Mouse (Mus musculus) hindbrain, embryonic 14.5 days (tissue): Measurements from ENCODE around the gene Tollip. TPM values are rescaled to one million over a fixed set of nuclear protein-coding genes. Genes with fewer than 3 reads are reported as not detected.
A peak's percentile ranks its signal among the peaks of the same experiment; 100 is the strongest.
"Not testable (repeated sequence)": the region's sequence is repeated elsewhere in the genome, so short reads cannot be mapped to it uniquely, and the experiment has no call there.

Experiments
- ATAC-seq: fragments of 200-750 bp; cut with Nextera tagmentation; 2 replicates; pipeline ENCODE4 v1.8.0; 2017; ENCODE audit warnings: moderate number of reproducible peaks, mild to moderate bottlenecking, moderate TSS enrichment, moderate library complexity; ENCODE audit not compliant: low FRiP score
- DNase-seq: peaks from one replicate; pipeline ENCODE4 v3.0.0-alpha.2; 2015; ENCODE audit warnings: low spot score
- H3K27ac ChIP-seq: fragments of 300-500 bp; sonication (generic); 2 replicates; pipeline ENCODE4 v1.5.1; 2014; ENCODE audit warnings: mild to moderate bottlenecking, moderate library complexity
- H3K27me3 ChIP-seq: fragments of 300-500 bp; sonication (generic); 2 replicates; pipeline ENCODE4 v1.6.1; 2014; ENCODE audit warnings: mild to moderate bottlenecking, low read length, mixed read lengths; ENCODE audit not compliant: control insufficient read depth, insufficient read depth
- H3K36me3 ChIP-seq: fragments of 300-500 bp; sonication (generic); replicated peaks from 2 replicates; pipeline ENCODE4 v1.6.1; 2014; ENCODE audit not compliant: control insufficient read depth, insufficient read depth
- H3K4me1 ChIP-seq: fragments of 300-500 bp; sonication (generic); replicated peaks from 2 replicates; pipeline ENCODE4 v1.6.1; 2014; ENCODE audit warnings: antibody characterized with exemption, low read length, mixed read lengths; ENCODE audit not compliant: control insufficient read depth, insufficient read depth
- H3K4me2 ChIP-seq: fragments of 300-500 bp; sonication (generic); replicated peaks from 2 replicates; pipeline ENCODE4 v1.6.1; 2014; ENCODE audit warnings: mild to moderate bottlenecking, moderate library complexity
- H3K4me3 ChIP-seq: fragments of 300-500 bp; sonication (generic); replicated peaks from 2 replicates; pipeline ENCODE4 v1.5.1; 2014; ENCODE audit warnings: mild to moderate bottlenecking, low read length
- H3K9ac ChIP-seq: fragments of 300-500 bp; sonication (generic); 2 replicates; pipeline ENCODE4 v1.6.1; 2014
- H3K9me3 ChIP-seq: fragments of 300-500 bp; sonication (generic); 2 replicates; pipeline ENCODE4 v1.6.1; 2016; ENCODE audit warnings: low read length; ENCODE audit not compliant: control insufficient read depth
- WGBS: fragments of 180-500 bp; shearing (Covaris S2); extraction: QIAGEN DNeasy Blood & Tissue Kit; methylation state at CpG from one replicate; pipeline ENCODE4 v1.1.7; 2014; 5-methylcytosine and 5-hydroxymethylcytosine counted together
- polyA plus RNA-seq: library from polyadenylated mRNA; unstranded; fragments of >200 nt; fragmentation: Nextera tagmentation; extraction: Ambion mirVana; gene quantifications from 2 replicates; pipeline ENCODE4 v1.2.1, GENCODE M21; 2014

The Tollip gene
- polyA plus RNA-seq, 1 experiment from 2014 or later = 71.9 TPM

DNA sequence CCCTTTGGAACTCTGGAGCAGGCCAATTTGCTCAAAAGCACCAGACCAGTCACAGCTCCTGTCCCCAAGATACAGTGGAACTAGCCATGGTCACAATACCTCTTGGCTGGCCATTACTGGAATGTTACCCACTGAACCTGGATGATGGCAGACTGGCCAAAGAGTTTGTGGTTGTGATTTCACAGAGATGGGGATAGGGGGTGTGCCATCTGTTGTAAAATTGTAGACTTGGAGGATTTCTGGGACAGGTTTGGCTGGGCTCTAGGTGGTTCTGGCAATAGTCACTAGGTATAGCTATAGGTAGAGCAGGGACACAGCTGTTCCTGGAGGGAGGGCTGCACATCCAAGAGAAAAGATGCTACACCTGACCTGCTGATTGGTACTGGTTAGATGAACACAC, 29.2 kb upstream of the Tollip start:
- ATAC-seq = no peak
- H3K27me3 ChIP-seq = no peaks in the 10 kb centered on the region
- peaks cover 3% of the 10 kb centered on the region; the same call in 1 of the 2 replicates for H3K36me3 ChIP-seq
- H3K9me3 ChIP-seq = no peaks in the 10 kb centered on the region
- H3K4me1 ChIP-seq = peaks cover 52% of the 10 kb centered on the region
- no peak overlapping the region for H3K4me3 ChIP-seq
- H3K4me2 ChIP-seq = no peak overlapping the region
- H3K27ac ChIP-seq = no peak overlapping the region
- DNase-seq = no peak
- no peak overlapping the region for H3K9ac ChIP-seq

DNA sequence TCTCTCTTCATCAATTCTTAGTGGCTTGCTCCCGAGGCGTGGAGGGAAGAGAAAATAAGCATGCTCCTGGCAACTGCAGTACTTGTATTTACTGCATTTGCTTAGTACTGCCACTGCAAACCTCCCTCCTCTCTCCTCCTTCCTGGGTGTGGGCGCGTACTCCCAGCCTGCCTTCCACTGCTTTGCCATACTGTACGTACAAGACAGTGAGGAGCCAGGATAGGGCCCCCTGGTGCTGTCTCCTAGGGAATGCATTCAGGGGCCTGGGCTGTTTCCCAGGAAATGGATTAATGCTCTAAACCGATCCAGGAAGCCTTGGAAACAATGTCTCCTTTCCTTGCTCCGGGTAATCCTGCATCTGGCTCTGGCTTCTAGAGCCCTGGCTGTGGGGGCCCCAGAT, 27.6 kb upstream of the Tollip start:
- Histone ChIP-seq H3K4me2 (peak overlapping the region; percentile 37), H3K9ac (peak overlapping the region; percentile 41), H3K9me3 (no peaks in the 10 kb centered on the region), H3K4me1 (peaks cover 40% of the 10 kb centered on the region), H3K4me3 (peak overlapping the region; percentile 12), H3K27me3 (no peaks in the 10 kb centered on the region), H3K27ac (peak overlapping the region; percentile 74), H3K36me3 (no peaks in the 10 kb centered on the region)
- 13% methylated on average over 7 of the region's 7 CpGs for WGBS
- peak; percentile 39 for ATAC-seq
- DNase-seq = peak; percentile 69

DNA sequence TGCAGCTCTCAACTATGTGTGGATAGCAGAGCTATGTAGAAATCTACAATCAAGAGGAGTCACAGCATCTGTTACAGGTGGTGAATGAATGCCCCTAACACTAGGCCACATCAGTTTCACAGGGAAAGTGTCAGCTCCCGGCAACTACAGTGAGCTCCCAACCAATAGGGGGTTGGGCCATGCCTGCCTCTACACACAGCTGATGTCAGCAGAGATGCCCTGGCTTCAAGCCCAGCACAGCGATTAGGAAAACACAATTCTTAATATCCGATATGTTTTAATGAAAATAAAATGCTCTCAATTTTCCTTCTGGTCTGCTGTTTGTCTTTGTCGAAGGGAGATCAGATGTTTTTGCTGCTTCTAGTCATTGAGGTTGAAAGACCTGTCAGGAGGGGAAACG, 25.1 kb upstream of the Tollip start:
- Histone ChIP-seq H3K4me2 (no peak overlapping the region), H3K9ac (no peak overlapping the region), H3K4me1 (peaks cover 33% of the 10 kb centered on the region), H3K27me3 (no peaks in the 10 kb centered on the region), H3K27ac (no peak overlapping the region), H3K36me3 (no peaks in the 10 kb centered on the region), H3K4me3 (no peak overlapping the region), H3K9me3 (no peaks in the 10 kb centered on the region)
- DNase-seq (no peak), ATAC-seq (no peak)
- 66% methylated on average over 5 of the region's 5 CpGs for WGBS

DNA sequence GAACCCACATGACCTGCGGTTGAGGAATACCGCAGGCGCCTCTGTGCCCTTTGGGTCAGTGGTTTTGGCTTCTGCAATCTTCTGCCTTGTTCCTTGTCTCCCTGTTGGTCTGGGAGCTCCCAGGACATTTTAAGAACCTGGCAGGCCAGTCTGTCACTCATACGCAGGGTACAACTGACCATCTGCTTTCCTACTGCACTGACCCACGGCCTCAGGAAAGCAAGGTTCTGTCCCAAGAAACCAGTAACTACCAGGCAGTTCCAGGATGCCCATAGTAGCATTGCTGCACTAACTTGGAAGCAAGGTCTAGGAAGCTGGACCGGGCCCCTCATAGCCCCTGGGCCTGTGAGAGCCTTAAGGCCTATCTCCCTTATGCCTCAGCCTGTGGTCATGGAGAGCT, 16.6 kb upstream of the Tollip start:
- Histone ChIP-seq H3K4me1 (peaks cover 9% of the 10 kb centered on the region), H3K9me3 (no peaks in the 10 kb centered on the region), H3K27me3 (no peaks in the 10 kb centered on the region), H3K4me3 (no peak overlapping the region), H3K27ac (peak overlapping the region; percentile 40), H3K9ac (no peak overlapping the region), H3K36me3 (no peaks in the 10 kb centered on the region), H3K4me2 (no peak overlapping the region)
- 65% methylated on average over 6 of the region's 6 CpGs for WGBS
- no peak for DNase-seq
- no peak for ATAC-seq

DNA sequence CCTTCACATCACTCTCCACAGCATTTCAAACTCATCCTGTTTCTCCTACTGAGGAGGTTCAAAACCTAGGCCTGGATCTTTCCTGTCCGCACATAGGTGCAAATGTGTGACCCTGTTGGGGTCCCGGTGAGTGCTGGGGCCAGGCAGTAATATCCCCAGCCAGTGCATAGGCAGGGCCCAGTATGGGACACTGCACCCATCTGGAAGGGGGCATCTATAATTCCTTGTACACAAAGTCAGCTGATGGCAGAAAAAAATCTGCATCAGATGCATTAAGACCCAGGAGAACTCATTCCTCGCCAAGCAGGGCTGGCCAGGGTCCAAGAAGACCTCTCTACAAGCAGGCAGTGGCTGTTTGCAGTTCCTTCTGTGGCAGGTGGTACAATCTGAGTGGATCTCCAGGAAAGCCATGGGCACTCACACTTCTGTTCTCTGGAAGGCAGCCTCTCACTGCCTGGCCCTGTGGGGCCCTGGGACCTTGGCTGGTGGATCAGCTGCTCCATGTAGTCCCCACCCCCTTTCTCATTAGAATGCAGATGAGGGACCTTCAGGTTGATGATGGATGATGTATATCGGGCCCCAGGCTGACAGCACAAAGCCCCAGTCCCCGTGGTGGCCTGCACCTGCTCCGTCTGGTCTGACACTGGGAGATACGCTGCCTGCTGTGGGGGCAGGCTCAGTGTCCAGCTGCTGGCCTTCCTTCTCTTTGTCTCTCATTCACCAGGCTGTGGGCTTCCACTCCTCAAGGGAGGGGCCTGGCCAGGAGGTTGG, 16.0 kb upstream of the Tollip start:
- peaks cover 9% of the 10 kb centered on the region for H3K4me1 ChIP-seq
- H3K9me3 ChIP-seq = no peaks in the 10 kb centered on the region
- peak; percentile 61 for DNase-seq
- 0 out of 2 replicates have a peak overlapping the region, but pooled peaks have one; percentile 11 for H3K9ac ChIP-seq
- no peaks in the 10 kb centered on the region for H3K27me3 ChIP-seq
- H3K36me3 ChIP-seq = no peaks in the 10 kb centered on the region
- peak; percentile 88 for ATAC-seq
- WGBS = 25% methylated on average over 7 of the region's 7 CpGs
- peak overlapping the region; percentile 40 for H3K27ac ChIP-seq
- no peak overlapping the region for H3K4me3 ChIP-seq
- H3K4me2 ChIP-seq = no peak overlapping the region

DNA sequence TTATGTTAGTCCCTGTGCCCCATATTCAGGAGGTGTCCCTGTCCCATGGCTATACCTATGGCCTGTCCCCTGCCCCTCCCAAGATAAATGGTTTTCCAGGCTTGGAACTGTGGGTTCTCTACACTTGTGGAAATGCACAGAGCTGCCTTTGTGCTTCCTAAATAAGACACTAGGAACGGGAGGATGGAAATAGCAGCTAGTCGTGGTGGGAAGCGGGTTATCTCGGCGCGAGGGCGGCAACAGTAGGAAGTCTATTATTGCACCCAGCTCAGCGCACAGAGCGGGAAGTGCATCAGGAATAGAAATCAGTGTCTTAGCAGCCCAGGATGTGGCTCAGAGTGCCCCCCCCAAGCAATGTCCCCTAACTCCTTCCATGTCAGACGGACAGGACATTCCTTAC, 10.3 kb upstream of the Tollip start:
- Histone ChIP-seq H3K4me2 (no peak overlapping the region), H3K9ac (no peak overlapping the region), H3K27ac (no peak overlapping the region), H3K36me3 (no peaks in the 10 kb centered on the region), H3K4me3 (no peak overlapping the region), H3K4me1 (no peaks in the 10 kb centered on the region), H3K27me3 (no peaks in the 10 kb centered on the region), H3K9me3 (no peaks in the 10 kb centered on the region)
- WGBS = 75% methylated on average over 10 of the region's 10 CpGs
- ATAC-seq (no peak), DNase-seq (no peak)

DNA sequence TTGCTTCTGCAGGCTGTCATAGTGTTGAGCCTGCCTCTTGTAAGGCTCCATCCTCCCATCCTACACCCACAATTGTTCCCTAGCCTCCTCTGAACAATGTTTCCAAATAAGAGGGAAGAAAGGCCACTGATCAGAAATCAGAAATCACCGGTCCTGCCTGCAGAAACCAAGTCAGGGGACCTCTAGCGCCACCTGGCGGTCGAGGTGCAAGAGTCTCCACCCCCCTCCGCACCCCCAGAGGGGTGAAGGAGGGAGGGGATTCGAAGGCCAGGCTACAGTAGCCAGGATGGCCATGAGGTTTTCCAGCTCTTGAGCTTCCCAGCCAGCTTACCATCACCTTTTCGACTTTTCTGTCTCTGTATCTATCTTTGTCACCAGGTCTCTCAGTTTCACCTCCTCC, 6.6 kb upstream of the Tollip start:
- Histone ChIP-seq H3K4me2 (no peak overlapping the region), H3K4me3 (no peak overlapping the region), H3K9me3 (no peaks in the 10 kb centered on the region), H3K27ac (no peak overlapping the region), H3K27me3 (no peaks in the 10 kb centered on the region), H3K9ac (no peak overlapping the region), H3K36me3 (no peaks in the 10 kb centered on the region), H3K4me1 (no peaks in the 10 kb centered on the region)
- 9% methylated on average over 7 of the region's 7 CpGs for WGBS
- DNase-seq (peak; percentile 81), ATAC-seq (no peak)

DNA sequence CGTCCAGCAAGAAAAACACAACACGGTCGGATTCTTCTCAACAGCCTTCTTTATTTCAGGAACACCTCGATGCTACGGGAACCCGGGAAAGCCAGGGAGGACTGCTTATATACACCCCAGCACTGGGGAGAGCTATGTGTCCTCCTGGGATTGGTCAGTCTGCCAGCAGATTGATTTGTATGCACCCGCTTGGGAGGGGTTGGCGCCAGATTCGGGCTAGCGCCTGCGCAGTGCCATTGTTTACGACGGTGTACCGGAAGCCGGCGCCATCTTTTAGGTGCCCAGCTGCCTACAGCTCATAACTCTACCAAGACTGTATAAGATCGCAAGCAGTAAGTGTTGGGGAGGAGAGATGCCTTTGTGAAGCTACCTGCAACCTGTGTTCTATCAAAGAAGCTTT, 5.8 kb upstream of the Tollip start:
- not testable (repeated sequence) for H3K27ac ChIP-seq, H3K36me3 ChIP-seq, DNase-seq, ATAC-seq, H3K9ac ChIP-seq, H3K9me3 ChIP-seq, H3K27me3 ChIP-seq, H3K4me2 ChIP-seq, H3K4me3 ChIP-seq, H3K4me1 ChIP-seq
- WGBS = 96% methylated on average over 17 of the region's 17 CpGs

DNA sequence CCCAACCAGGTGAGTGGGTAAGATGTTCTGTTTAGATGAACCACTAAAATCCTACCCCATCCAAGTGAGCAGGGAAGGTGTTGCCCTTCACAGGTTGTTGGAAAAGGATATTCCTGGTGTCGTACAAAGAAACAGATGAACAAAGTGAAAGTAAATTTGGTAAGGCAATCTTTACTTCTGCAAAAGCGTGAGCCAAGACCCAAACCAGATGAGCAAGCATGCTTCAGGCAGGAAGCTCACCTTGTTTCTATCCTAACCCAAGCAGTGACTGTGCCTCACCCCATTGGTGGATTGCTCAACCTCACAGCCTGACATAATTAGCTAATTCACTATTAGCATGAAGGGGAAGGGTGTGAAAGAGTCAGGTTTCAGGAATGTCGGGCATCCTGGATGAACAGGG, 7.0 kb downstream of the Tollip start:
- no peaks in the 10 kb centered on the region for H3K36me3 ChIP-seq
- H3K27ac ChIP-seq = no peak overlapping the region
- no peak overlapping the region for H3K9ac ChIP-seq
- no peaks in the 10 kb centered on the region for H3K4me1 ChIP-seq
- H3K9me3 ChIP-seq = no peaks in the 10 kb centered on the region
- no peak overlapping the region for H3K4me2 ChIP-seq
- H3K4me3 ChIP-seq = no peak overlapping the region
- DNase-seq (no peak), ATAC-seq (no peak)
- 77% methylated on average over 3 of the region's 3 CpGs for WGBS
- no peaks in the 10 kb centered on the region for H3K27me3 ChIP-seq

DNA sequence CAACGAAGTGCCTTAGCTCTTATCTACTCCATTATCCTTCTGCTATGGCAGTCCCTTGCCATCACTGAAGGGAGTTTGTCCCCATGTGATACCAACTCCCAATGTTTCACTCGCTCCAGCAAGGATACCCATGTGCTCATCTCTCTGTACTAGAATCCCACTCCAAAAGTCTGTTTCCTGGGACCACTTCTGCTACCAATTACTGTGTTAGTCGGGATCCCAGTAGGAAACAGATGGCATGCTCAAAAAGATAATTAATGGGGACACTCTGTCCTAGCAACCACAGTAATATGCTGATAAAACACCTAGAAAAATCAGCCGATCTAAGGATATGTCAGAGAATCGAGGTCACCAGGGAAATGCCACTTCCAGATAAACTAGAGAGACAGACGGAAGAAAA, 9.7 kb downstream of the Tollip start:
- Histone ChIP-seq H3K4me3 (no peak overlapping the region), H3K4me2 (no peak overlapping the region), H3K9ac (no peak overlapping the region), H3K27me3 (no peaks in the 10 kb centered on the region), H3K27ac (no peak overlapping the region), H3K4me1 (no peaks in the 10 kb centered on the region), H3K9me3 (no peaks in the 10 kb centered on the region), H3K36me3 (no peaks in the 10 kb centered on the region)
- 62% methylated on average over 6 of the region's 6 CpGs for WGBS
- ATAC-seq (no peak), DNase-seq (no peak)
